Mouse (Mus musculus) A20 (cell line): ENCODE data around the gene Cpt2.

Source experiments
- DNase-seq: peaks from one replicate; pipeline ENCODE4 v3.0.0-alpha.2; 2011; ENCODE audit warnings: low read depth, low spot score

The Cpt2 gene

GRCm38 (mm10) chr4:107923145-107923802 is at the start of gene Cpt2:
TSS of gene Cpt2 (minus strand) at chr4:107923610.
- peak; percentile 96 for DNase-seq

GRCm38 (mm10) chr4:107971162-107971561 is 47.8 kb upstream of the Cpt2 start:
- DNase-seq, result no peak

GRCm38 (mm10) chr4:107969781-107970180 is 46.4 kb upstream of the Cpt2 start:
- DNase-seq, result no peak

- DNase-seq, result no peak
Observed at GRCm38 (mm10) chr4:107967966-107968682, 44.7 kb upstream of the Cpt2 start, which contains the start of gene Slc1a7. TSS of gene Slc1a7 (plus strand) at chr4:107968332.

GRCm38 (mm10) chr4:107966416-107967109 is 43.2 kb upstream of the Cpt2 start:
- DNase-seq, result no peak

- no peak for DNase-seq
Observed at GRCm38 (mm10) chr4:107962792-107963191, 39.4 kb upstream of the Cpt2 start.

- DNase-seq, result no peak
Observed at GRCm38 (mm10) chr4:107962044-107962732, 38.8 kb upstream of the Cpt2 start.

GRCm38 (mm10) chr4:107958487-107958886 is 35.1 kb upstream of the Cpt2 start:
- no peak for DNase-seq

- DNase-seq, result no peak
Observed at GRCm38 (mm10) chr4:107955691-107956090, 32.3 kb upstream of the Cpt2 start.

- no peak for DNase-seq
Observed at GRCm38 (mm10) chr4:107952845-107953244, 29.4 kb upstream of the Cpt2 start.

- DNase-seq, result no peak
Observed at GRCm38 (mm10) chr4:107949918-107950317, 26.5 kb upstream of the Cpt2 start.

GRCm38 (mm10) chr4:107944141-107944540 is 20.7 kb upstream of the Cpt2 start:
- no peak for DNase-seq

GRCm38 (mm10) chr4:107942741-107943140 is 19.3 kb upstream of the Cpt2 start:
- no peak for DNase-seq

- DNase-seq, result no peak
Observed at GRCm38 (mm10) chr4:107938124-107938523, 14.7 kb upstream of the Cpt2 start.

- peak; percentile 58 for DNase-seq
Observed at GRCm38 (mm10) chr4:107937338-107937737, 13.9 kb upstream of the Cpt2 start.

- peak; percentile 66 for DNase-seq
Observed at GRCm38 (mm10) chr4:107935254-107935653, 11.8 kb upstream of the Cpt2 start.

GRCm38 (mm10) chr4:107933239-107933638 is 9.8 kb upstream of the Cpt2 start:
- DNase-seq, result no peak

GRCm38 (mm10) chr4:107931453-107931852 is 8.0 kb upstream of the Cpt2 start:
- no peak for DNase-seq

GRCm38 (mm10) chr4:107928726-107929125 is 5.3 kb upstream of the Cpt2 start:
- DNase-seq, result no peak

- no peak for DNase-seq
Observed at GRCm38 (mm10) chr4:107928269-107928668, 4.9 kb upstream of the Cpt2 start.

GRCm38 (mm10) chr4:107923803-107924194 is 389 bp upstream of the Cpt2 start:
- DNase-seq, result no peak

- no peak for DNase-seq
Observed at GRCm38 (mm10) chr4:107921952-107922351, 1.5 kb downstream of the Cpt2 start.
